Mouse (Mus musculus) left cerebral cortex, adult 9 months (tissue): ENCODE results near the gene 1700074P13Rik.
"Not testable (repeated sequence)": the region's sequence is repeated elsewhere in the genome, so short reads cannot be mapped to it uniquely, and the experiment has no call there.

Source experiments
- DNase-seq, 2 experiments: peaks; one replicate each; pipeline ENCODE4 v3.0.0; 2022; ENCODE audit warnings: low spot score in 2 of 2

1700074P13Rik gene

GRCm38 (mm10) chr6:40940457-40940856 is at the start of gene 1700074P13Rik:
1700074P13Rik (minus strand) TSS chr6:40940557.
- no peak for DNase-seq

- not testable (repeated sequence) for DNase-seq
Observed at GRCm38 (mm10) chr6:40964454-40964853, 24.1 kb upstream of the 1700074P13Rik start, which contains the start of gene 1810009J06Rik. 1810009J06Rik (plus strand) TSS chr6:40964754.

GRCm38 (mm10) chr6:40953716-40954115 is 13.4 kb upstream of the 1700074P13Rik start:
- no peak for DNase-seq

GRCm38 (mm10) chr6:40951770-40952169 is 11.4 kb upstream of the 1700074P13Rik start, which contains the start of gene Gm4744:
Gm4744 (minus strand) TSS chr6:40951870.
- DNase-seq = no peak

GRCm38 (mm10) chr6:40919954-40920353 is 20.4 kb downstream of the 1700074P13Rik start:
- DNase-seq = no peak

GRCm38 (mm10) chr6:40900287-40900686 is 40.1 kb downstream of the 1700074P13Rik start, which contains the start of gene Prss58:
Prss58 (minus strand) TSS chr6:40900387.
- DNase-seq = no peak

- DNase-seq = no peak
Observed at GRCm38 (mm10) chr6:40894716-40895115, 45.6 kb downstream of the 1700074P13Rik start.

- peak in 1 of 2 experiments; percentile 26 for DNase-seq
Observed at GRCm38 (mm10) chr6:40893577-40893976, 46.8 kb downstream of the 1700074P13Rik start.

GRCm38 (mm10) chr6:40891754-40892153 is 48.6 kb downstream of the 1700074P13Rik start:
- DNase-seq = no peak

- DNase-seq = no peak
Observed at GRCm38 (mm10) chr6:40890973-40891372, 49.4 kb downstream of the 1700074P13Rik start.

- no peak for DNase-seq
Observed at GRCm38 (mm10) chr6:40887394-40887793, 53.0 kb downstream of the 1700074P13Rik start, which contains the start of gene Moxd2. Moxd2 (minus strand) TSS chr6:40887494.
